Mouse (Mus musculus) liver, embryonic 12.5 days (tissue): ENCODE measurements around the gene 4930486L24Rik. TPM values are rescaled to one million over a fixed set of nuclear protein-coding genes. Genes with fewer than 3 reads are reported as not detected.

Source experiments
- ATAC-seq: fragments of 200-750 bp; cut with Nextera tagmentation; 2 replicates; pipeline ENCODE4 v1.8.0; 2017; ENCODE audit warnings: moderate number of reproducible peaks, mild to moderate bottlenecking, moderate library complexity
- H3K27ac ChIP-seq: fragments of 300-500 bp; sonication (generic); 2 replicates; pipeline ENCODE4 v1.5.1; 2016; ENCODE audit warnings: mild to moderate bottlenecking
- H3K27me3 ChIP-seq: fragments of 300-500 bp; sonication (generic); replicated peaks from 2 replicates; pipeline ENCODE4 v1.6.1; 2016; ENCODE audit warnings: mild to moderate bottlenecking, moderate library complexity
- H3K36me3 ChIP-seq: fragments of 300-500 bp; sonication (generic); 2 replicates; pipeline ENCODE4 v1.6.1; 2016; ENCODE audit warnings: mild to moderate bottlenecking, moderate library complexity
- H3K4me1 ChIP-seq: fragments of 300-500 bp; sonication (generic); 2 replicates; pipeline ENCODE4 v1.6.1; 2016
- H3K4me2 ChIP-seq: fragments of 300-500 bp; sonication (generic); 2 replicates; pipeline ENCODE4 v1.6.1; 2016; ENCODE audit warnings: mild to moderate bottlenecking, moderate library complexity
- H3K4me3 ChIP-seq: fragments of 300-500 bp; sonication (generic); 2 replicates; pipeline ENCODE4 v1.5.1; 2016; ENCODE audit warnings: mild to moderate bottlenecking, moderate library complexity
- H3K9ac ChIP-seq: fragments of 300-500 bp; sonication (generic); 2 replicates; pipeline ENCODE4 v1.6.1; 2016; ENCODE audit warnings: mild to moderate bottlenecking, moderate library complexity
- H3K9me3 ChIP-seq: fragments of 300-500 bp; sonication (generic); replicated peaks from 2 replicates; pipeline ENCODE4 v1.6.1; 2016; ENCODE audit warnings: mild to moderate bottlenecking, moderate library complexity
- WGBS: fragments of 180-500 bp; shearing (Covaris S2); methylation state at CpG from one replicate; pipeline ENCODE4 v1.1.7; 2016; ENCODE audit not compliant: insufficient replicate concordance; 5-methylcytosine and 5-hydroxymethylcytosine counted together
- polyA plus RNA-seq: library from polyadenylated mRNA; unstranded; fragments of >200 nt; fragmentation: Nextera tagmentation; extraction: Ambion mirVana; gene quantifications from 2 replicates; pipeline ENCODE4 v1.2.1, GENCODE M21; 2016

The 4930486L24Rik gene
- polyA plus RNA-seq, 1 experiment from 2014 or later: not detected

DNA sequence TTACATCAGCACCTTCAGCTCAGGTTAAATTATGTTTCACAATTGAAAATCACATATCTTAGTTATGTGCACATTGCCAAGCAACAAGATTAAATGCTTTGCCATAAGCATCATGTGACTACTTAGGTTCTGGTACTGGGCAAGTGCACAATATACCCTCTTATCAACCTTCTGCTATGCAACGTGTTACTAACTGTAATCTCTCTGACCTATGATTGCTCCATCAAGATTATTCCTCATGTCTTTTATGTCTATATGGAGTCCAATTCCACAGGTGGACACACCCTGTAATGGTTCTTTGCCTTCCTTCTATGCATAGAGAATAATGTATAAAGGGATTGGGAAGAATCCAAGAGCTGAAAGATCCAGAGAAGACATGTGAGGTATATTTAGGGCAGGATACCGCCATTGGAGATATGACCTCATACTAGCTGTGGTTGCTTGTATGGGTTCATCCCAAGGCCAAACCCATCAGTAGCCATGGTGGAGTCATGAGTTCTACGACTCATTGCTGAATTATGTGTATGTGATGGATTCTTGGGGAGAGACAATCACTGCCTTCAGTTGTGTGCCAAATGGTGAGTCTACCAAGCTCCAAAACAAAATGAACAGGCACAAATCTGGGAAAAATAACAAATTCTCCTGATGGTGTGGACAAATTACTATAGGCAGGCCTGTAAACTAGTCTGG is 43.6 kb downstream of the 4930486L24Rik start:
- Histone ChIP-seq H3K27me3 (no peaks in the 10 kb centered on the region), H3K27ac (no peak overlapping the region), H3K4me1 (no peaks in the 10 kb centered on the region), H3K36me3 (no peaks in the 10 kb centered on the region), H3K9ac (no peak overlapping the region), H3K4me3 (no peak overlapping the region), H3K9me3 (no peaks in the 10 kb centered on the region), H3K4me2 (no peak overlapping the region)
- no peak for ATAC-seq
- WGBS: 46% methylated on average over 3 of the region's 3 CpGs

DNA sequence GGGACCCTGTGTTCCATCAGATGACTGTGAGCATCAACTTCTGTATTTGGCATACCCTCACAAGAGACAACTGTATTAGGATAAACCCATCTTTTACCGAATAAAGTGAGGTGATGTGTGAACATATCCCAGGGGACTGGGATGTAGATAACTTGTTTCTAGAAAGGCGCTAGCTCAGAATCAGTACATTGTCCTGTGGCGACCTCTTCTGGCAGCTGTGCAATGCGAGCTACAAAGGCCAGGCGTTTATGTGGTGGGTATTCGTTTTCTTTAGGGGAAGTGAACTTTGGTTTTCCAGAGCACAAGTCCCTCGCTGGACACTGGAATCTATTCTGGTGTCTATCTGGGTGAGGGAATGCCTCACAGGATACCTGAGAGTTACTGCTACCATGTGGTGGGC is 44.8 kb downstream of the 4930486L24Rik start:
- H3K4me1 ChIP-seq: no peaks in the 10 kb centered on the region
- no peak overlapping the region for H3K4me3 ChIP-seq
- H3K27me3 ChIP-seq: no peaks in the 10 kb centered on the region
- 8% methylated on average over 7 of the region's 7 CpGs for whole genome bisulfite sequencing
- no peaks in the 10 kb centered on the region for H3K36me3 ChIP-seq
- no peak overlapping the region for H3K9ac ChIP-seq
- H3K9me3 ChIP-seq: no peaks in the 10 kb centered on the region
- ATAC-seq: no peak
- no peak overlapping the region for H3K4me2 ChIP-seq
- H3K27ac ChIP-seq: no peak overlapping the region

DNA sequence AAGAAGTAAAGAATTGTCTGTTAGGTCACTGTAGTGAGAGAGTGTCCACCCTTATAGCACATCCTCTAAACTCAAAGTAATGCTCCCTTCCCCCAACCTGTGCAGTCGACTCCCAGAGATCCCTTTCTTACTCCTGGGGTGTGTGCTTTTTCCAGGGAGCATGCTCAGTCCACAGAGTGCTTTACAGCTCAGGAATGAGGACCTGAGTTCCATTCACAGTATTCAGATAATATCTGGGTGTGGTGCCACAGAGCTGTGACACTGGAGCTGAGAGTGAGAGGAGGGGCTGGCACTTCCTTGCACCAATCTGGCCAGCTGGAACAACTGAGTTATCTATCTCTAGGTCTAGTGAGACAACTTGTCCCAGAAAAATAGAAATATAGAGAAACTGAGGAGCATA is 50.6 kb downstream of the 4930486L24Rik start:
- H3K27ac ChIP-seq: no peak overlapping the region
- ATAC-seq: no peak
- H3K27me3 ChIP-seq: no peaks in the 10 kb centered on the region
- no peak overlapping the region for H3K4me3 ChIP-seq
- no peak overlapping the region for H3K9ac ChIP-seq
- no peaks in the 10 kb centered on the region for H3K36me3 ChIP-seq
- H3K4me1 ChIP-seq: no peaks in the 10 kb centered on the region
- 65% methylated on average over 1 of the region's 1 CpGs for whole genome bisulfite sequencing
- no peaks in the 10 kb centered on the region for H3K9me3 ChIP-seq
- no peak overlapping the region for H3K4me2 ChIP-seq

DNA sequence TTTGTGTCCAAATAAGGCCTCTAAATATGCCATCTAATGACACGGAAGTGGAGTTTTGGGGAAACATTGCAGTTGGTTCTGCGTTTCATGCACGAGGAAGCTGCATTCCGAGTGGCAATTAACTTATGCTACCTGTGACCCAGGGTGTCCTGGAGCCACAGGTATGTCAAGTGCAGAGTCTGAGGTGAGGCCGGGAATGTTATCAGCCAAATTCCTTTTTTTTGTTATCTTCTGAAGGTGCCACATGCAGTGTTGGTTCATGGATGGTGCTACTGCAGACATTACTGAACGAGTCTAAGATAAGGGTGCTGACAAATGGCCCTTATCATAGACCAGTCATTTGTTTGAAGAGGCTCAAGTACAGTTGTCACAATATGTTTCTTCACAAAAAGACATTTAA is 51.5 kb downstream of the 4930486L24Rik start:
- no peaks in the 10 kb centered on the region for H3K9me3 ChIP-seq
- no peak overlapping the region for H3K4me3 ChIP-seq
- H3K27ac ChIP-seq: no peak overlapping the region
- H3K4me2 ChIP-seq: no peak overlapping the region
- H3K4me1 ChIP-seq: no peaks in the 10 kb centered on the region
- ATAC-seq: no peak
- 59% methylated on average over 6 of the region's 6 CpGs for WGBS
- H3K27me3 ChIP-seq: no peaks in the 10 kb centered on the region
- no peak overlapping the region for H3K9ac ChIP-seq
- no peaks in the 10 kb centered on the region for H3K36me3 ChIP-seq

DNA sequence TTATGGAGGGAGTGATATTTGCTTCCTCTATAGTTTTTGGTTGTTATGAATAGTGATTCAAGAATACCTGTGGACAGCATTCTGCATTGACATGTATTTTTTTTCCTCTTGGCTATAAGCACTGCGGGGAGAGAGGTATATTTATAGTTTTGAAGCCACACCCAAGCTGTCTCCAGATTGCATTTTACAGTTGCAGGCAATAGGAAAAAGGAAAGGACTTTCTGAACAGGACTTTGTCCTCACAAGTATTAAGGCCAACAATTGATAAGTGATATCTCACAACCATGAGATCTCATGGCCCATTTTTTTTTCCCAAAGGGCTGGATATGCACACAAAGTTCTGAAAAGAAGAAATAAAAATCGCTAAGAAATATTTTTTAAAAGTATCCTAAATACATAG is 54.6 kb downstream of the 4930486L24Rik start:
- Histone ChIP-seq H3K36me3 (no peaks in the 10 kb centered on the region), H3K4me3 (no peak overlapping the region), H3K9ac (no peak overlapping the region), H3K27ac (no peak overlapping the region), H3K4me1 (no peaks in the 10 kb centered on the region), H3K9me3 (no peaks in the 10 kb centered on the region), H3K4me2 (no peak overlapping the region), H3K27me3 (no peaks in the 10 kb centered on the region)
- 54% methylated on average over 2 of the region's 2 CpGs for WGBS
- ATAC-seq: no peak

DNA sequence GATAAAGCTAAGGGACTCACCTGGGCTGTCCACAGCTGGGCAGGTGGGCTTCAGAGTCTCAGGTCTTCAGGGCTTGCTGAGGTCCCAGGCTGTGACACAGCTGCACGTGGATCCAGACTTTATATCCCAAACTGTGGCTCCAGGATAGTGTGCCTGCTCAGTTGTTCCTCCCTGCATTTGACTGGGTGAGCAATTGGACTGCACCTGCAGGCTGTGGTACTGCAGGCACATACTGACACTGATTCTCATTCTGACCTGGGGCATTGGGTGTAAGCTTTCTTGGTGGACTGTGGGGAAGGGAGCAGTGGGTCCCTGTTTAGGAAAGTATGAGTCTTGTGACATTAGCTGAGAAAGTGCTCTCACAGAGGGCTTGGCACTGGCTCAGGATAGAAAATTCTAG is 61.5 kb downstream of the 4930486L24Rik start, which contains the start of gene Ctsll3:
TSS of gene Ctsll3 (minus strand) at position 101 of the 400 bp plus-strand sequence.
- ATAC-seq: no peak
- Histone ChIP-seq H3K36me3 (no peaks in the 10 kb centered on the region), H3K9ac (no peak within 1 kb of the TSS), H3K9me3 (no peaks in the 10 kb centered on the region), H3K27me3 (no peaks in the 10 kb centered on the region), H3K27ac (no peak within 1 kb of the TSS), H3K4me1 (no peaks in the 10 kb centered on the region), H3K4me2 (no peak within 1 kb of the TSS), H3K4me3 (no peak within 1 kb of the TSS)
- 62% methylated on average over 1 of the region's 1 CpGs for WGBS

Other genes with a start within 250 kb of the 4930486L24Rik start
- not detected in 2 replicates for gene BC051665, start 78.1 kb downstream of the 4930486L24Rik start, polyA plus RNA-seq
- gene Ctsll3, start 61.6 kb downstream of the 4930486L24Rik start, polyA plus RNA-seq: not detected in 2 replicates
- gene Gm49392, start 32.4 kb upstream of the 4930486L24Rik start, polyA plus RNA-seq: 0.11 and 0.45 TPM in 2 replicates
- 7.2 and 9.1 TPM in 2 replicates for gene Ctla2b, start 33.0 kb upstream of the 4930486L24Rik start, polyA plus RNA-seq
- not detected in 2 replicates for gene Tpbpb, start 40.4 kb upstream of the 4930486L24Rik start, polyA plus RNA-seq
- gene Gm49393, start 71.1 kb upstream of the 4930486L24Rik start, polyA plus RNA-seq: 0.32 TPM in 1 of 2 replicates, not detected in the other
- gene Gm49391, start 72.1 kb upstream of the 4930486L24Rik start, polyA plus RNA-seq: 1.2 and 3.7 TPM in 2 replicates
- 50.5 and 53.0 TPM in 2 replicates for gene Ctla2a, start 72.2 kb upstream of the 4930486L24Rik start, polyA plus RNA-seq
- gene Tpbpa, start 77.5 kb upstream of the 4930486L24Rik start, polyA plus RNA-seq: not detected in 2 replicates
- gene Ctsj, start 141.5 kb upstream of the 4930486L24Rik start, polyA plus RNA-seq: 0.23 TPM in 1 of 2 replicates, not detected in the other
- gene Ctsq, start 176.2 kb upstream of the 4930486L24Rik start, polyA plus RNA-seq: not detected in 2 replicates